Mouse (Mus musculus): ENCODE data around the gene Spint2.

GRCm38 (mm10) chr7:29270445-29270844 is 11.3 kb downstream of the Spint2 start:
- TF ChIP-seq POLR2A (IDR thresholded peaks at IDR 0.05; ENCODE audit: control insufficient read depth, low read depth, low read length) = no peak
- no peak for TF ChIP-seq CTCF (IDR thresholded peaks at IDR 0.05; ENCODE audit: control insufficient read depth, insufficient read depth, insufficient replicate concordance, low read depth, low read length)

Data from testis, adult 2 months (tissue).